ENCODE assay signal across 18 mouse cellular contexts in genomic region chr5:151057716-151058115, GRCm38 (mm10).
A peak's percentile ranks its signal among the peaks of the same experiment; 100 is the strongest.
DNase-seq lines count a peak whose midpoint lies in the region; ATAC-seq and TF ChIP-seq lines count a peak whose summit lies in the region.
"Had no signal": no experiment of that assay in that cellular context is flagged by ENCODE, and none has a peak within 500 bp of the region (broad histone marks: within the 10 kb centered on the region; RNA-seq: fewer than 3 reads in every experiment).

No protein-coding gene starts in this region.

- DNase-seq in heart, adult 9 months (ENCODE audit: low spot score in 2 of 2) = peak; percentile 34 to 56
- DNase-seq in lung, embryonic 14.5 days = no peak
- DNase-seq in lung, postnatal 36 days = no peak
- peak; percentile 22 for DNase-seq in heart, postnatal 4 days
- no peak for DNase-seq in adrenal gland, postnatal 10 days
- DNase-seq: cerebellum, adult 9-10 months; kidney, adult 8-10 months; layer of hippocampus, postnatal 36 days; right cerebral cortex, postnatal 4 days had no signal

- H3K4me3 ChIP-seq in heart, embryonic 11.5 days (ENCODE audit: low read depth, low read length) = no peak overlapping the region
- no peak overlapping the region for H3K4me3 ChIP-seq in lung, embryonic 14.5 days (ENCODE audit: low read depth, low read length)
- no peak overlapping the region for H3K4me3 ChIP-seq in heart, embryonic 14.5 days (ENCODE audit: control insufficient read depth in 1 of 2, insufficient read depth in 1 of 2, low read depth in 1 of 2, low read length in 2 of 2)
- H3K4me3 ChIP-seq: embryonic facial prominence, embryonic 13.5 days; hindbrain, embryonic 13.5 days; limb, embryonic 15.5 days; midbrain, embryonic 13.5 days; neural tube, embryonic 12.5 days had no signal

- no peak overlapping the region for H3K27ac ChIP-seq in heart, embryonic 11.5 days (ENCODE audit: low read depth, low read length)
- H3K27ac ChIP-seq in lung, embryonic 14.5 days (ENCODE audit: low read depth) = peak overlapping the region; percentile 83; the same call in 1 of the 2 replicates
- peak overlapping the region; percentile 55 to 79; a peak in 3 of 4 replicates for H3K27ac ChIP-seq in heart, embryonic 14.5 days (replicated peaks in 1 of 2; ENCODE audit: control insufficient read depth in 1 of 2, insufficient read depth in 1 of 2, low read depth in 2 of 2, low read length in 2 of 2)
- H3K27ac ChIP-seq: limb, embryonic 15.5 days; midbrain, embryonic 13.5 days; neural tube, embryonic 12.5 days had no signal

- WGBS in heart, embryonic 11.5 days (ENCODE audit: insufficient replicate concordance) = 79% methylated on average over 5 of the region's 5 CpGs
- WGBS in lung, embryonic 14.5 days = 84% methylated on average over 5 of the region's 5 CpGs
- WGBS in heart, embryonic 14.5 days = 78% methylated on average over 5 of the region's 5 CpGs

- no peaks in the 10 kb centered on the region for H3K27me3 ChIP-seq in heart, embryonic 11.5 days (ENCODE audit: control insufficient read depth, insufficient read depth, low read length)
- no peaks in the 10 kb centered on the region for H3K27me3 ChIP-seq in lung, embryonic 14.5 days (ENCODE audit: insufficient read depth, low read length)
- no peaks in the 10 kb centered on the region for H3K27me3 ChIP-seq in heart, embryonic 14.5 days (ENCODE audit: control insufficient read depth, insufficient read depth, low read length)
- H3K27me3 ChIP-seq: embryonic facial prominence, embryonic 13.5 days; hindbrain, embryonic 13.5 days; limb, embryonic 15.5 days; midbrain, embryonic 13.5 days; neural tube, embryonic 12.5 days had no signal

- no peak overlapping the region for H3K4me2 ChIP-seq in heart, embryonic 11.5 days
- H3K4me2 ChIP-seq in lung, embryonic 14.5 days = no peak overlapping the region
- H3K4me2 ChIP-seq in heart, embryonic 14.5 days (ENCODE audit: low read length) = no peak overlapping the region
- H3K4me2 ChIP-seq: embryonic facial prominence, embryonic 13.5 days; hindbrain, embryonic 13.5 days; limb, embryonic 15.5 days; midbrain, embryonic 13.5 days; neural tube, embryonic 12.5 days had no signal

- H3K4me1 ChIP-seq in heart, embryonic 11.5 days (ENCODE audit: control insufficient read depth, insufficient read depth, low read length) = peaks cover 4% of the 10 kb centered on the region; the same call in 1 of the 2 replicates
- peaks cover 21% of the 10 kb centered on the region for H3K4me1 ChIP-seq in lung, embryonic 14.5 days (ENCODE audit: insufficient read depth)
- H3K4me1 ChIP-seq in heart, embryonic 14.5 days (ENCODE audit: control insufficient read depth in 2 of 2, insufficient read depth in 2 of 2, low read length in 2 of 2) = peaks cover 18 to 35% of the 10 kb centered on the region in 2 experiments

- TF ChIP-seq CTCF in lung, embryonic 14.5 days (IDR thresholded peaks at IDR 0.05; ENCODE audit: low read depth) = no peak

- peaks cover 9% of the 10 kb centered on the region; the same call in 1 of the 2 replicates for H3K36me3 ChIP-seq in heart, embryonic 11.5 days (ENCODE audit: control insufficient read depth, insufficient read depth, low read length)
- H3K36me3 ChIP-seq in lung, embryonic 14.5 days (ENCODE audit: insufficient read depth) = peaks cover 29% of the 10 kb centered on the region
- peaks cover 21% of the 10 kb centered on the region for H3K36me3 ChIP-seq in heart, embryonic 14.5 days (ENCODE audit: control insufficient read depth, insufficient read depth, low read length)
- H3K36me3 ChIP-seq: midbrain, embryonic 13.5 days had no signal

- no peak overlapping the region for H3K9ac ChIP-seq in heart, embryonic 11.5 days (ENCODE audit: low read depth, low read length)
- no peak overlapping the region for H3K9ac ChIP-seq in lung, embryonic 14.5 days
- H3K9ac ChIP-seq in heart, embryonic 14.5 days (ENCODE audit: low read length) = no peak overlapping the region
- H3K9ac ChIP-seq: embryonic facial prominence, embryonic 13.5 days; hindbrain, embryonic 13.5 days; limb, embryonic 15.5 days; midbrain, embryonic 13.5 days; neural tube, embryonic 12.5 days had no signal

- 0 out of 2 replicates have a peak, but pooled peaks cover 2% of the 10 kb centered on the region for H3K9me3 ChIP-seq in heart, embryonic 11.5 days (replicated peaks; ENCODE audit: control insufficient read depth, low read length)
- H3K9me3 ChIP-seq in lung, embryonic 14.5 days (ENCODE audit: low read depth, low read length) = peaks cover 6% of the 10 kb centered on the region
- peaks cover 6% of the 10 kb centered on the region for H3K9me3 ChIP-seq in heart, embryonic 14.5 days (ENCODE audit: control insufficient read depth, low read length)
- H3K9me3 ChIP-seq: hindbrain, embryonic 13.5 days; limb, embryonic 15.5 days; midbrain, embryonic 13.5 days; neural tube, embryonic 12.5 days had no signal

- ATAC-seq in heart, embryonic 11.5 days (replicated peaks; ENCODE audit: insufficient number of reproducible peaks, low FRiP score, low TSS enrichment) = no peak
- ATAC-seq in lung, embryonic 14.5 days (ENCODE audit: insufficient read depth) = no peak
- peak; percentile 15; the same call in 1 of the 2 replicates for ATAC-seq in heart, embryonic 14.5 days (ENCODE audit: insufficient number of reproducible peaks, insufficient read depth, low FRiP score, low read depth)
- ATAC-seq: forebrain, embryonic 16.5 days; inflammation-experienced regulatory T-cells, adult 6 months; midbrain, embryonic 13.5 days had no signal

Comparison
In these comparisons a context has a peak if more than half of its experiments do, and no peak if none do; other contexts are left out.
1. DNase-seq: peak in heart, adult 9 months (2 of 2) and heart, postnatal 4 days (single experiment); none in lung, embryonic 14.5 days (single experiment), lung, postnatal 36 days (single experiment) and adrenal gland, postnatal 10 days (single experiment).